Mouse (Mus musculus) testis, adult 2 months (tissue): Measurements from ENCODE around the gene Ccser1.

ENCODE experiments used
- CTCF ChIP-seq: fragments of 200-500 bp; IDR thresholded peaks from 2 replicates; pipeline ENCODE4 v1.5.1; 2012; ENCODE audit warnings: low read depth, mild to moderate bottlenecking, inconsistent platforms, low read length, moderate library complexity; ENCODE audit not compliant: control insufficient read depth, insufficient read depth, insufficient replicate concordance
- POLR2A ChIP-seq: fragments of 200-500 bp; IDR thresholded peaks from 2 replicates; pipeline ENCODE4 v1.6.1; 2012; ENCODE audit warnings: low read depth, mild to moderate bottlenecking, inconsistent platforms, low read length, moderate library complexity; ENCODE audit not compliant: control insufficient read depth

GRCm38 (mm10) chr6:61320842-61321241 is 140.7 kb downstream of the Ccser1 start:
- TF ChIP-seq POLR2A: no peak
- no peak for TF ChIP-seq CTCF
